Comparison of ENCODE assay signal across 35 mouse cellular contexts in the genomic region with DNA sequence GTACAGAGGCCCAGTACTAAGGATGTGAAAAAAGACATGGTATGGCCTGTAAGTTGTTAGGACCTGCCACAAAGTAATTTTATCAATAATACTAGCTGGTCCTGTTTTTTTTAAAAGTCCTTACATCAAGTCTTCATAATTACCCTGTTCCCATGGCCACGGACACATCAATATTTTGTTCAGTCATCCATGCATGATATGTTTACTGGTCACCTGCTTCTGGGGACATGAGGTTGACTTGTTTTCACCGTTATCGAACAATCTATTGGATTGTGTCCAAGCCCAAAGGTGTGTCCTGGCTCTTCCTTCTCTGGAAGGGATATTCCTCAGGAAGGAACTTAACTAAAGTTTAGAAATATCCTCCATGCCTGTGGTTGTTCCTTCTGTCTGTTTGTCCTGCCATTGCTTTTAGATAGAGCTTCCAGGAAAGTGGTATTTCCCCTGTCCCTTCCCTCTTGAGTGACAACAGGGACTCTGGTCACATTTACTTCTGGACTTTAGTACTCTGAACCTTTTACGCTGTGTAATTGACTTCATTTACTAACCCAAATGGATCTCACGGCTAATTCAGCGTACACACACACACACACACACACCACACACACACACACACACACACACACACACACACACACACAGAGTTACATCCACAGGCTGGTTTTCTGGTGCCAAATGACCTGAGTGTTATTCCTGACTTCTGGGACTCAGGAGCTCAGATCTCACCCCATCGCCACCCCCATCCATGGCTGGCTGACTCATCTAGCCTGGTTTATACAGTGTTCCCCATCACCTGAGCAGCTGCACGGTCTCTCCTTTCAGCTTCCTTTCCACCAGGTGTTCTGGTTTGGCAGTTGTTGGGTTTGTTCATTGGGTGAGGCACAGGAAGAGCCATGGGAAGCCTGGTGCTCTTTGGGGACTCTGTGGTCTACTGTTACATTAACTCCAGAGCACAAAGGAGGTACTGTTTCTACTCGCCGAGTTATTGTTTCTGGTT. TPM values are rescaled to one million over a fixed set of nuclear protein-coding genes. Genes with fewer than 3 reads are reported as not detected.
DNase-seq lines count a peak whose midpoint lies in the region; ATAC-seq and TF ChIP-seq lines count a peak whose summit lies in the region.
"Had no signal": no experiment of that assay in that cellular context is flagged by ENCODE, and none has a peak within 500 bp of the region (broad histone marks: within the 10 kb centered on the region; RNA-seq: fewer than 3 reads in every experiment).

No protein-coding gene starts in this region.

- H3K27ac ChIP-seq in embryonic facial prominence, embryonic 14.5 days (replicated peaks; ENCODE audit: low read depth, low read length) = no peak overlapping the region
- no peak overlapping the region for H3K27ac ChIP-seq in embryonic facial prominence, embryonic 10.5 days (replicated peaks)
- H3K27ac ChIP-seq in stomach, postnatal 0 days (replicated peaks) = no peak overlapping the region
- H3K27ac ChIP-seq: heart, adult 2 months; heart, embryonic 15.5 days; hindbrain, postnatal 0 days; liver, embryonic 13.5 days; lung, embryonic 15.5 days; neural tube, embryonic 13.5 days had no signal

- H3K27me3 ChIP-seq in embryonic facial prominence, embryonic 14.5 days (replicated peaks; ENCODE audit: control insufficient read depth, insufficient read depth, low read length) = no peaks in the 10 kb centered on the region
- no peaks in the 10 kb centered on the region for H3K27me3 ChIP-seq in embryonic facial prominence, embryonic 10.5 days (replicated peaks; ENCODE audit: low read depth, poor library complexity, severe bottlenecking)
- no peaks in the 10 kb centered on the region for H3K27me3 ChIP-seq in stomach, postnatal 0 days (ENCODE audit: control insufficient read depth, insufficient read depth, low read length)
- H3K27me3 ChIP-seq: heart, embryonic 15.5 days; liver, embryonic 13.5 days; lung, embryonic 15.5 days; neural tube, embryonic 13.5 days had no signal

- peak; percentile 26 for DNase-seq in embryonic facial prominence, embryonic 14.5 days (ENCODE audit: low spot score)
- no peak for DNase-seq in embryonic facial prominence, embryonic 10.5 days (ENCODE audit: low spot score)
- DNase-seq in stomach, postnatal 0 days (ENCODE audit: low spot score) = no peak
- peak; percentile 80 for DNase-seq in thymus, postnatal 25 days
- no peak for DNase-seq in frontal cortex, postnatal 36 days (ENCODE audit: low spot score in 2 of 2)
- DNase-seq in T-cell, adult 2 months (ENCODE audit: low spot score) = no peak
- no peak for DNase-seq in layer of hippocampus, adult 9-10 months (ENCODE audit: low spot score)
- DNase-seq: adrenal gland, postnatal 36 days; cerebellum, adult 11 months; cerebellum, adult 9-11 months; forebrain, postnatal 0 days; gastrocnemius, postnatal 25 days; heart, adult 2 months; heart, postnatal 4 days; kidney, adult 18-20 months; kidney, postnatal 10 days; layer of hippocampus, postnatal 36 days; liver, embryonic 13.5 days; lung, postnatal 4 days; retina, postnatal 1 day; right cerebral cortex, postnatal 25 days had no signal

- peak; percentile 71 for ATAC-seq in embryonic facial prominence, embryonic 14.5 days (ENCODE audit: low read depth)
- ATAC-seq in hematopoietic stem cell, adult 5-6 weeks (replicated peaks in 1 of 2; ENCODE audit: insufficient read depth in 1 of 2, low FRiP score in 2 of 2, low TSS enrichment in 1 of 2, low read depth in 1 of 2, poor library complexity in 2 of 2, severe bottlenecking in 2 of 2) = peak; percentile 34 to 56; a peak in 3 of 4 replicates
- peak; percentile 31; the same call in 1 of the 2 replicates for ATAC-seq in stomach, postnatal 0 days (ENCODE audit: low FRiP score, low TSS enrichment)
- ATAC-seq: forebrain, postnatal 0 days; hindbrain, postnatal 0 days; midbrain, embryonic 16.5 days had no signal

- no peak overlapping the region for H3K4me3 ChIP-seq in embryonic facial prominence, embryonic 14.5 days (ENCODE audit: low read depth, low read length)
- no peak overlapping the region for H3K4me3 ChIP-seq in embryonic facial prominence, embryonic 10.5 days
- H3K4me3 ChIP-seq in stomach, postnatal 0 days (ENCODE audit: low read depth, low read length) = no peak overlapping the region
- H3K4me3 ChIP-seq: heart, adult 2 months; heart, embryonic 15.5 days; liver, embryonic 13.5 days; lung, embryonic 15.5 days; myocyte; neural tube, embryonic 13.5 days had no signal

- H3K9me3 ChIP-seq in embryonic facial prominence, embryonic 14.5 days (ENCODE audit: control insufficient read depth, low read length) = 0 out of 2 replicates have a peak, but pooled peaks cover 3% of the 10 kb centered on the region
- H3K9me3 ChIP-seq in embryonic facial prominence, embryonic 10.5 days = no peaks in the 10 kb centered on the region
- H3K9me3 ChIP-seq in stomach, postnatal 0 days (ENCODE audit: control insufficient read depth, low read length) = no peaks in the 10 kb centered on the region
- H3K9me3 ChIP-seq: heart, embryonic 15.5 days; liver, embryonic 13.5 days; lung, embryonic 15.5 days; neural tube, embryonic 13.5 days had no signal

- WGBS in embryonic facial prominence, embryonic 14.5 days = 83% methylated on average over 10 of the region's 10 CpGs
- 89% methylated on average over 10 of the region's 10 CpGs for WGBS in embryonic facial prominence, embryonic 10.5 days
- 79% methylated on average over 10 of the region's 10 CpGs for WGBS in stomach, postnatal 0 days

- H3K4me2 ChIP-seq in embryonic facial prominence, embryonic 14.5 days (ENCODE audit: low read depth, low read length) = no peak overlapping the region
- no peak overlapping the region for H3K4me2 ChIP-seq in stomach, postnatal 0 days (replicated peaks; ENCODE audit: low read depth)
- H3K4me2 ChIP-seq: heart, embryonic 15.5 days; liver, embryonic 13.5 days; lung, embryonic 15.5 days; neural tube, embryonic 13.5 days had no signal

- no peaks in the 10 kb centered on the region for H3K36me3 ChIP-seq in embryonic facial prominence, embryonic 14.5 days (ENCODE audit: control insufficient read depth, insufficient read depth, low read length)
- H3K36me3 ChIP-seq in embryonic facial prominence, embryonic 10.5 days (replicated peaks) = no peaks in the 10 kb centered on the region
- no peaks in the 10 kb centered on the region for H3K36me3 ChIP-seq in stomach, postnatal 0 days (ENCODE audit: control insufficient read depth, insufficient read depth, low read length)
- H3K36me3 ChIP-seq: heart, embryonic 15.5 days; liver, embryonic 13.5 days; lung, embryonic 15.5 days; neural tube, embryonic 13.5 days had no signal

- no peak for TF ChIP-seq CTCF in stomach, postnatal 0 days (IDR thresholded peaks at IDR 0.05; ENCODE audit: low read depth)

- no peak for TF ChIP-seq EP300 in stomach, postnatal 0 days (optimal IDR thresholded peaks at IDR 0.05)

- H3K9ac ChIP-seq in embryonic facial prominence, embryonic 14.5 days (ENCODE audit: low read depth, low read length) = no peak overlapping the region
- H3K9ac ChIP-seq in stomach, postnatal 0 days (ENCODE audit: low read length) = no peak overlapping the region
- H3K9ac ChIP-seq: forebrain, postnatal 0 days; heart, embryonic 15.5 days; liver, embryonic 13.5 days; lung, embryonic 15.5 days; neural tube, embryonic 13.5 days had no signal

- no peaks in the 10 kb centered on the region for H3K4me1 ChIP-seq in embryonic facial prominence, embryonic 14.5 days (ENCODE audit: control insufficient read depth, insufficient read depth, low read length)
- H3K4me1 ChIP-seq in embryonic facial prominence, embryonic 10.5 days = no peaks in the 10 kb centered on the region
- H3K4me1 ChIP-seq in stomach, postnatal 0 days (replicated peaks; ENCODE audit: control insufficient read depth, insufficient read depth) = no peaks in the 10 kb centered on the region
- H3K4me1 ChIP-seq: heart, embryonic 15.5 days; liver, embryonic 13.5 days; lung, embryonic 15.5 days; neural tube, embryonic 13.5 days had no signal

RNA-seq across cellular contexts. Expression of a gene that starts 7.1 kb away (rescaled TPM):
- polyA plus RNA-seq in embryonic facial prominence, embryonic 14.5 days (2014; fragmentation: Nextera tagmentation; extraction: Ambion mirVana) = 0.81 and 1.0 TPM in 2 replicates
- not detected in 2 replicates for polyA plus RNA-seq in embryonic facial prominence, embryonic 10.5 days (2016; fragmentation: Nextera tagmentation; extraction: Ambion mirVana)
- total RNA-seq in hematopoietic stem cell, adult 5-6 weeks (2017) = 1.3 and 3.6 TPM in 2 replicates
- 0.11 and 0.12 TPM in 2 replicates for polyA plus RNA-seq in stomach, postnatal 0 days (2015; fragmentation: Nextera tagmentation; extraction: Ambion mirVana)
- total RNA-seq: common myeloid progenitor, adult 5-6 weeks; heart, adult 2 months; heart, postnatal 4 days; hindbrain, postnatal 0 days had no signal
- polyA plus RNA-seq: embryonic facial prominence, embryonic 11.5 days; forebrain, embryonic 11.5 days; heart, embryonic 15.5 days; limb, embryonic 11.5 days; lung, embryonic 15.5 days; myocyte; neural tube, embryonic 13.5 days; stomach, embryonic 14.5 days had no signal

RNA-seq across cellular contexts. Expression of a gene that starts 15.0 kb away (rescaled TPM):
- 4.3 and 5.2 TPM in 2 replicates for polyA plus RNA-seq in embryonic facial prominence, embryonic 14.5 days (2014; fragmentation: Nextera tagmentation; extraction: Ambion mirVana)
- polyA plus RNA-seq in embryonic facial prominence, embryonic 10.5 days (2016; fragmentation: Nextera tagmentation; extraction: Ambion mirVana) = 0.29 and 0.37 TPM in 2 replicates
- total RNA-seq in hematopoietic stem cell, adult 5-6 weeks (2017) = 0.31 TPM in 1 of 2 replicates, not detected in the other
- 23.4 and 25.3 TPM in 2 replicates for polyA plus RNA-seq in stomach, postnatal 0 days (2015; fragmentation: Nextera tagmentation; extraction: Ambion mirVana)
- total RNA-seq: adrenal gland, postnatal 36 days; common myeloid progenitor, adult 5-6 weeks; forebrain, postnatal 0 days; gastrocnemius, postnatal 25 days; heart, adult 2 months; heart, postnatal 4 days; layer of hippocampus, adult 18-20 months; layer of hippocampus, postnatal 36 days; left cerebral cortex, postnatal 10 days had no signal
- polyA plus RNA-seq: embryonic facial prominence, embryonic 11.5 days; forebrain, embryonic 11.5 days; forebrain, postnatal 0 days; hindbrain, postnatal 0 days; midbrain, embryonic 16.5 days; myocyte; neural tube, embryonic 13.5 days had no signal

RNA-seq across cellular contexts. Expression of a gene that starts 50.7 kb away (rescaled TPM):
- polyA plus RNA-seq in embryonic facial prominence, embryonic 14.5 days (2014; fragmentation: Nextera tagmentation; extraction: Ambion mirVana) = 0.13 and 0.19 TPM in 2 replicates
- polyA plus RNA-seq in embryonic facial prominence, embryonic 10.5 days (2016; fragmentation: Nextera tagmentation; extraction: Ambion mirVana) = 0.48 and 0.79 TPM in 2 replicates
- total RNA-seq in hematopoietic stem cell, adult 5-6 weeks (2017) = 0.25 TPM in 1 of 2 replicates, not detected in the other
- polyA plus RNA-seq in stomach, postnatal 0 days (2015; fragmentation: Nextera tagmentation; extraction: Ambion mirVana) = 0.11 TPM in 2 replicates
- total RNA-seq: common myeloid progenitor, adult 5-6 weeks had no signal
- polyA plus RNA-seq: myocyte; stomach, embryonic 14.5 days had no signal

Comparison
In these comparisons a context has a peak if more than half of its experiments do, and no peak if none do; other contexts are left out.
1. DNase-seq: peak in embryonic facial prominence, embryonic 14.5 days (single experiment) and thymus, postnatal 25 days (single experiment); none in embryonic facial prominence, embryonic 10.5 days (single experiment), stomach, postnatal 0 days (single experiment), frontal cortex, postnatal 36 days (0 of 2), T-cell, adult 2 months (single experiment) and layer of hippocampus, adult 9-10 months (single experiment).
2. Peak in every context shown above with its lines, with median percentiles within 50 percentile points of each other: ATAC-seq.